Mouse (Mus musculus) embryonic facial prominence, embryonic 11.5 days (tissue): ENCODE measurements around the gene Hcn3. TPM values are rescaled to one million over a fixed set of nuclear protein-coding genes. Genes with fewer than 3 reads are reported as not detected.

ENCODE experiments used
- ATAC-seq: fragments of 200-750 bp; cut with Nextera tagmentation; replicated peaks from 2 replicates; pipeline ENCODE4 v1.8.0; 2017; ENCODE audit warnings: low read depth; ENCODE audit not compliant: insufficient number of reproducible peaks, low FRiP score, low TSS enrichment
- DNase-seq: peaks from one replicate; pipeline ENCODE4 v3.0.0-alpha.2; 2015; ENCODE audit warnings: low spot score
- H3K27ac ChIP-seq: fragments of 300-500 bp; sonication (generic); replicated peaks from 2 replicates; pipeline ENCODE4 v1.5.1; 2014; ENCODE audit warnings: mild to moderate bottlenecking, low read depth, low read length, control low read depth
- H3K27me3 ChIP-seq: fragments of 300-500 bp; sonication (generic); 2 replicates; pipeline ENCODE4 v1.6.1; 2014; ENCODE audit warnings: mild to moderate bottlenecking, low read length, moderate library complexity, mixed read lengths; ENCODE audit not compliant: control insufficient read depth, insufficient read depth
- H3K36me3 ChIP-seq: fragments of 300-500 bp; sonication (generic); replicated peaks from 2 replicates; pipeline ENCODE4 v1.6.1; 2014; ENCODE audit warnings: low read depth, mild to moderate bottlenecking, low read length, moderate library complexity, mixed read lengths; ENCODE audit not compliant: control insufficient read depth, insufficient read depth
- H3K4me1 ChIP-seq: fragments of 300-500 bp; sonication (generic); 2 replicates; pipeline ENCODE4 v1.6.1; 2014; ENCODE audit warnings: low read length, mixed read lengths; ENCODE audit not compliant: control insufficient read depth, insufficient read depth
- H3K4me2 ChIP-seq: fragments of 300-500 bp; sonication (generic); 2 replicates; pipeline ENCODE4 v1.6.1; 2014; ENCODE audit warnings: low read depth, mild to moderate bottlenecking, control low read depth, low read length, moderate library complexity
- H3K4me3 ChIP-seq: fragments of 300-500 bp; sonication (generic); 2 replicates; pipeline ENCODE4 v1.5.1; 2014; ENCODE audit warnings: low read depth, low read length, control low read depth
- H3K9ac ChIP-seq: fragments of 300-500 bp; sonication (generic); replicated peaks from 2 replicates; pipeline ENCODE4 v1.6.1; 2014; ENCODE audit warnings: mild to moderate bottlenecking, control low read depth, low read length
- H3K9me3 ChIP-seq: fragments of 300-500 bp; sonication (generic); replicated peaks from 2 replicates; pipeline ENCODE4 v1.6.1; 2016; ENCODE audit warnings: mild to moderate bottlenecking, low read length, inconsistent platforms, mixed read lengths; ENCODE audit not compliant: control insufficient read depth
- WGBS: fragments of 180-500 bp; shearing (Covaris S2); extraction: QIAGEN DNeasy Blood & Tissue Kit; methylation state at CpG from one replicate; pipeline ENCODE4 v1.1.7; 2014; 5-methylcytosine and 5-hydroxymethylcytosine counted together
- polyA plus RNA-seq: library from polyadenylated mRNA; unstranded; fragments of >200 nt; fragmentation: Nextera tagmentation; extraction: Ambion mirVana; gene quantifications from 2 replicates; pipeline ENCODE4 v1.2.1, GENCODE M21; 2014

Hcn3 gene
- 1.2 and 2.4 TPM in 2 replicates for polyA plus RNA-seq

- Histone ChIP-seq H3K4me3 (peak within 1 kb of the TSS; percentile 50), H3K4me1 (no peaks in the 10 kb centered on the region), H3K27me3 (no peaks in the 10 kb centered on the region; the same call in 1 of the 2 replicates), H3K27ac (no peak within 1 kb of the TSS), H3K9me3 (no peaks in the 10 kb centered on the region), H3K4me2 (peak within 1 kb of the TSS; percentile 94), H3K9ac (peak within 1 kb of the TSS; percentile 55), H3K36me3 (no peaks in the 10 kb centered on the region)
- ATAC-seq (peak; percentile 77), DNase-seq (peak; percentile 83)
- under 1% methylated on average over 44 of the region's 66 CpGs for WGBS
These were observed at the start of gene Hcn3 for GRCm38 (mm10) chr3:89159616-89160344. Gene Hcn3 (minus strand): TSS chr3:89160196.

- Histone ChIP-seq H3K4me1 (no peaks in the 10 kb centered on the region), H3K4me3 (no peak overlapping the region), H3K36me3 (peaks cover 6% of the 10 kb centered on the region), H3K27ac (no peak overlapping the region), H3K27me3 (no peaks in the 10 kb centered on the region), H3K9ac (no peak overlapping the region), H3K4me2 (no peak overlapping the region), H3K9me3 (no peaks in the 10 kb centered on the region)
- DNase-seq (no peak), ATAC-seq (no peak)
- WGBS: 92% methylated on average over 7 of the region's 7 CpGs
These were observed 49.7 kb upstream of the Hcn3 start for GRCm38 (mm10) chr3:89209731-89210130.

GRCm38 (mm10) chr3:89208736-89209135, 48.7 kb upstream of the Hcn3 start:
- no peaks in the 10 kb centered on the region for H3K9me3 ChIP-seq
- H3K4me1 ChIP-seq: no peaks in the 10 kb centered on the region
- WGBS: 84% methylated on average over 6 of the region's 6 CpGs
- H3K4me3 ChIP-seq: no peak overlapping the region
- no peak for DNase-seq
- H3K9ac ChIP-seq: no peak overlapping the region
- H3K36me3 ChIP-seq: peaks cover 6% of the 10 kb centered on the region
- no peaks in the 10 kb centered on the region for H3K27me3 ChIP-seq
- no peak for ATAC-seq
- no peak overlapping the region for H3K4me2 ChIP-seq
- H3K27ac ChIP-seq: no peak overlapping the region

- no peak overlapping the region for H3K27ac ChIP-seq
- DNase-seq (no peak), ATAC-seq (no peak)
- no peaks in the 10 kb centered on the region for H3K27me3 ChIP-seq
- no peak overlapping the region for H3K4me3 ChIP-seq
- 92% methylated on average over 13 of the region's 13 CpGs for WGBS
- H3K9me3 ChIP-seq: no peaks in the 10 kb centered on the region
- H3K4me2 ChIP-seq: no peak overlapping the region
- peaks cover 6% of the 10 kb centered on the region for H3K36me3 ChIP-seq
- no peaks in the 10 kb centered on the region for H3K4me1 ChIP-seq
- H3K9ac ChIP-seq: no peak overlapping the region
These were observed 48.2 kb upstream of the Hcn3 start for GRCm38 (mm10) chr3:89208075-89208657.

- ATAC-seq (no peak), DNase-seq (no peak)
- Histone ChIP-seq H3K9me3 (no peaks in the 10 kb centered on the region), H3K9ac (no peak overlapping the region), H3K4me2 (no peak overlapping the region), H3K27ac (no peak overlapping the region), H3K4me3 (no peak overlapping the region), H3K27me3 (no peaks in the 10 kb centered on the region), H3K36me3 (peaks cover 6% of the 10 kb centered on the region), H3K4me1 (no peaks in the 10 kb centered on the region)
- 94% methylated on average over 2 of the region's 2 CpGs for WGBS
These were observed 46.7 kb upstream of the Hcn3 start for GRCm38 (mm10) chr3:89206695-89207094.

- H3K36me3 ChIP-seq: peaks cover 6% of the 10 kb centered on the region
- ATAC-seq (no peak), DNase-seq (no peak)
These were observed 46.1 kb upstream of the Hcn3 start for GRCm38 (mm10) chr3:89206079-89206478.

GRCm38 (mm10) chr3:89203142-89203514, 43.1 kb upstream of the Hcn3 start:
- Histone ChIP-seq H3K4me3 (peak overlapping the region; percentile 49), H3K9ac (peak overlapping the region; percentile 42), H3K4me1 (no peaks in the 10 kb centered on the region), H3K36me3 (peaks cover 6% of the 10 kb centered on the region), H3K27ac (no peak overlapping the region), H3K4me2 (peak overlapping the region; percentile 47), H3K9me3 (no peaks in the 10 kb centered on the region), H3K27me3 (no peaks in the 10 kb centered on the region)
- DNase-seq (no peak), ATAC-seq (no peak)
- 47% methylated on average over 5 of the region's 5 CpGs for WGBS

More at GRCm38 (mm10) chr3:89206079-89206478, 46.1 kb upstream of the Hcn3 start:
- H3K27me3 ChIP-seq: no peaks in the 10 kb centered on the region
- no peaks in the 10 kb centered on the region for H3K4me1 ChIP-seq
- H3K4me3 ChIP-seq: no peak overlapping the region
- WGBS: 96% methylated on average over 7 of the region's 7 CpGs
- H3K27ac ChIP-seq: no peak overlapping the region
- H3K4me2 ChIP-seq: no peak overlapping the region
- H3K9ac ChIP-seq: no peak overlapping the region
- no peaks in the 10 kb centered on the region for H3K9me3 ChIP-seq
